Mouse (Mus musculus) fibroblast of lung, adult 2 months (primary cell): ENCODE measurements at regions not wholly inside any gene's neighbourhood (a gene's known extent, or its start where the extent isn't known, plus 50 kb on each side); places are given as distances from the start of the nearest gene placed in this dataset.
"Not testable (repeated sequence)": the region's sequence is repeated elsewhere in the genome, so short reads cannot be mapped to it uniquely, and the experiment has no call there.

Experiments used
- DNase-seq: peaks from one replicate; pipeline ENCODE4 v3.0.0-alpha.2; 2011; ENCODE audit warnings: low read depth

DNA sequence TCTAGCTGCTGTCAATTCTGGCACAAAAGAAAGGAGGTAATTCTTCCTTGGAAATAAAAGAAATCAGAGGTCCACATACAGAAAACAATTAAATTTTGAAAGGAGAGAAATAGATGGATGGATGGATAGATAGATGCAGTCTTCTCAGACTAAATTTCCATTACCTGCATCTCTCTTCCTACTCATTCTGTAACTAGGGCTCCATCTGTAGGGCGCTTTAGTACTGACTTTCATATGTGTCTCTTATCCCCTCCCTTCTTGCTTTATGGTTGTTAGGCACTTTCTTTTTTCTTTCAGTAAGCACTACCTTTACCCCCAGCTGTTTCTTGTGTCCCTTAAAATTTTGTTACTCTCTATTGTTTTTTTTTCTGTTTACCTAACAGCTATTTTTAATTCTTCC is 72.9 kb upstream of the Olfr1324 start:
- DNase-seq = no peak

DNA sequence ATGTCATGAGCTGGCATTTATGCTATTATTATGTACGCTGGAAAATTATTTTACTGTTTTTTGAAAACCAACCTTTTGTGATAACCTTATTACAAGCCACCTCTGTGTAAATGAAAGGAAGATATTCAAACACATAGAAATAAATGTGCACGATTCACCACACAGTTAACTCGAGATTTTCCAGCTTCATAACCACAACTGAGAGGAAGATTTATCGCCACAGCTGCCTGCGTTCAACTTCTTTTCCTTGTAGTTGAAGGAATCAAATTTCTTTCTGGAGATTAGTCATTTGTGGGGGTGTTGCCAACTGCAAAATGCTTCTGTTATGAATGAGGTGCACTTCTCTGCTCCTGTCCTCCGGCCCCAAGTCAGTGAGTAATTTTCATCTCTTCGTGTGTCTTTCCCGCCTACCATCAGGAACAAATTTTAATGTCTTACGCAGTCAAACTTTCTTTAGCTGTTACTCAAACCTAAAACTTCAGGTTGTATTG is 62.2 kb upstream of the Olfr1324 start:
- DNase-seq = not testable (repeated sequence)
